Mouse (Mus musculus) cerebellum, postnatal 14 days (tissue): ENCODE measurements at regions not wholly inside any gene's neighbourhood (a gene's known extent, or its start where the extent isn't known, plus 50 kb on each side); places are given as distances from the start of the nearest gene placed in this dataset.

Source experiments
- DNase-seq, 2 experiments: peaks; one replicate each; pipeline ENCODE4 v3.0.0; 2021; ENCODE audit warnings: mixed read lengths in 2 of 2

GRCm38 (mm10) chr12:35313191-35313925 is 221.5 kb downstream of the Ahr start:
- DNase-seq = peak; percentile 30 to 67

GRCm38 (mm10) chr12:35308537-35308936 is 226.3 kb downstream of the Ahr start:
- DNase-seq = no peak

- no peak for DNase-seq
Measured at GRCm38 (mm10) chr12:35303764-35304717, 230.8 kb downstream of the Ahr start.

GRCm38 (mm10) chr12:35303188-35303587 is 231.7 kb downstream of the Ahr start:
- no peak for DNase-seq

GRCm38 (mm10) chr12:35294668-35295067 is 240.2 kb downstream of the Ahr start:
- no peak for DNase-seq

GRCm38 (mm10) chr12:35293566-35293965 is 241.3 kb downstream of the Ahr start:
- no peak for DNase-seq

GRCm38 (mm10) chr12:35291941-35292341 is 242.9 kb downstream of the Ahr start:
- DNase-seq = no peak

- peak; percentile 36 to 64 for DNase-seq
Measured at GRCm38 (mm10) chr12:35287974-35288373, 241.0 kb downstream of the Snx13 start.

GRCm38 (mm10) chr12:35287570-35287969 is 240.6 kb downstream of the Snx13 start:
- no peak for DNase-seq

GRCm38 (mm10) chr12:35286974-35287553 is 240.1 kb downstream of the Snx13 start:
- DNase-seq = no peak

- no peak for DNase-seq
Measured at GRCm38 (mm10) chr12:35284345-35284744, 237.4 kb downstream of the Snx13 start.

- no peak for DNase-seq
Measured at GRCm38 (mm10) chr12:35283925-35284324, 236.9 kb downstream of the Snx13 start.

- DNase-seq = no peak
Measured at GRCm38 (mm10) chr12:35283407-35283806, 236.4 kb downstream of the Snx13 start.

- no peak for DNase-seq
Measured at GRCm38 (mm10) chr12:35269465-35269864, 222.5 kb downstream of the Snx13 start.

- DNase-seq = no peak
Measured at GRCm38 (mm10) chr12:35268006-35268405, 221.0 kb downstream of the Snx13 start.

- no peak for DNase-seq
Measured at GRCm38 (mm10) chr12:35267023-35267654, 220.2 kb downstream of the Snx13 start.

GRCm38 (mm10) chr12:35259781-35260180 is 212.8 kb downstream of the Snx13 start:
- no peak for DNase-seq

- no peak for DNase-seq
Measured at GRCm38 (mm10) chr12:35255723-35256401, 208.9 kb downstream of the Snx13 start.

GRCm38 (mm10) chr12:35248476-35248875 is 201.5 kb downstream of the Snx13 start:
- DNase-seq = no peak

- no peak for DNase-seq
Measured at GRCm38 (mm10) chr12:35246226-35247014, 199.4 kb downstream of the Snx13 start.

GRCm38 (mm10) chr12:35232322-35232673 is 185.3 kb downstream of the Snx13 start:
- peak; percentile 46 to 50 for DNase-seq
